Mouse (Mus musculus): Measurements from ENCODE around the gene Pomc.
A peak's percentile ranks its signal among the peaks of the same experiment; 100 is the strongest.
"Not testable (repeated sequence)": the region's sequence is repeated elsewhere in the genome, so short reads cannot be mapped to it uniquely, and the experiment has no call there.

Pomc gene

DNA sequence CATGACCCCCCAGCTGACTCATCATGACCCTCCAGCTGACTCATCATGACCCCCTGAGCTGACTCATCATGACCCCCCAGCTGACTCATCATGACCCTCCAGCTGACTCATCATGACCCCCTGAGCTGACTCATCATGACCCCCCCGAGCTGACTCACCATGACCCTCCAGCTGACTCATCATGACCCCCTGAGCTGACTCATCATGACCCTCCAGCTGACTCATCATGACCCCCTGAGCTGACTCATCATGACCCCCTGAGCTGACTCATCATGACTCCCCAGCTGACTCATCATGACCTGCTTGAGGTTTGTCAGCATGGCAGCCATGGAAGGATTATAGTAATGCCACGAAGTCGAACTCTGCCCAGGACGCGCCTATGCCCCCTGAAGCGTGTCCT is 18.4 kb downstream of the Pomc start:
- DNase-seq = not testable (repeated sequence)

DNA sequence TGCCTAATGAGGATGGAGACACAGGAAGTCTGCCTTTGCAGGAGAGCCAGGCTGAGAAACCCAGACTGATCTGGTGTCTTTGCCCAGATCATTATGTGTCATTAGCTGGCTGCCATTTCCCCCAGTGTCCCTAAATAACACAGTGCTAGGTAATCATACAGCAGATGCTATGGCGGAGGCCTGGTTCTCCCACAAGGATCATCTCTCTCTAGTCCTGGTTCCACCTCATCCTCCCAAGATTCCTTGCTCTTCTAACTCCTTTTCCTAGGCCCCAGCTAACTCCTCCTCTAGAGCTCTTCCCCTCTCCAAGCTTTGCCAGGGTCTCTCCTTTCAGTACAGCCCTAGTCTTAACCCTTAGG is 26.2 kb downstream of the Pomc start:
- no peak for DNase-seq

DNA sequence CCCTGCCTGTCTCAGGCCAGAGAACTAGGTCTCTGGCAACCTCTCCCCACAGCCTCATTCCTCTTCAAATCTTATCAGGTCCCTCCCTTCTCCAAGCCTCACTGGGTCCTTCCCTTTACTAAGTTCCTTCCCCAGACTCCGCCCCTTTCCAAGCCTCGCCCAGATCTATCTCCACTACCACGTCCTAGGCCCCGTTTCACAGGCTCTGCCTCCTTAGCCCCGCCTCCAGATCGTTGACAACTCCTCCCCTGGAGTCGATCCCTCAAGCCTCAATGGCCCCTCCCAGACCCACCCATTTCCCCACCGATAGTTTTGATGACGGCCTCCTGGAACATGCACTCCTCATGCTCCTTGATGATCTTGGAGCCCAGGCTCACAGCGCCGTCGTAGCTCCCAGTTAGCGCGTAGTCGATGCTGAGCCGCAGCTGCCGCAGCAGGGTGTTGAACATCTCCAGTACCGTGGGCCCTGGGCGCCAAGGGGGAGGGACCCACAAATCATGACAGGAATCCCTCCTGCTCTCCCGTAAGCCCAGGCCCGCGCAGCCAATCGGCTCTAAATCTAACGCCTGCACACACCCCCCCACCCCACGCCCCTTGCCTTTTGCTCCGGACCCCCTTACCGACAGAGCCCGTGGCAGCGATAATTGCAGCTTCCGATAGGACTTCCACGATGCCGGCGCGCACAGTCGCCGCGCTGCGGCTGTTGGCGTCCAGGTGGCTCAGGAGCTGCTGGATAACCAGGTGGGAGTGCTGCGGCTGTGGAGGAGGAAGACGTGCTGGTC is 26.8 kb downstream of the Pomc start:
- peak; percentile 88 for DNase-seq

DNA sequence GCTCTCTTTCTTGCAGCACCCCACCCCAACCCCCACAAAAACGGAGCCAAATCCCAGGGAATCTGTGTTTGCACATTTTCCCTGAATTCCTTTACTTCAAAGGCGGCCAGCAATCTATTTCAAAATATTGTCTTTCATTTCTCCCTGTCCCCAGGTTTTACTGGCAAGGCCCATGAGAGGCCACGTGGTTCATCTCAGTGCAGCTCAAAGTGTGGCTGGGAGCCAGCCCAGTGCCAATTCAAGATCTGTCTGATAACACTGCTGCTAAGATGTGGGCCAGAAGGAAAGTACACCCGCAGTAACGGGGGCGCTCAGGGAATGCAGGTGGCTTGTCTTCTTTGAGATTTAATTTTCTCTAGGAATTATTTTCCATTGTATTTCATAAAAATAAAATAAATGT is 27.5 kb downstream of the Pomc start:
- DNase-seq = peak; percentile 53

DNA sequence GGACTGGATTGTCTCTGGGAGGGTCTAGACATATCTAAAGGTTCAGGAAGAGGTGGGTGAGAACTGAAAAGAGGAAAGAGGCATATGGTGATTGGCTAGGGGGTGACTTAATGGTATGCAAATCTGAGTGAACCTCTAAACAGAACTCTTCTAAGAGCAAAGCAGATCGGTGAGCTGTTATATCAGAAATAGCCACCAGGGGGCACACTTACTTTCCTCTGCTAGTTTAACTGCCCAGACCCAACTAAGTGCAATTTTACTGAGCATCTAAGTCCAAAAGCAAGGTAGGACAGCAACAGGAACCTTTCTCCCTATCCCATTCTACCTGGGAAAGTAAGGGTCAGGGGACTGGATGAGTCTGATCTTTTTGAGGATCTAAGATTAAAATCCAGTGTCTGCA is 29.0 kb downstream of the Pomc start:
- DNase-seq = peak; percentile 79

DNA sequence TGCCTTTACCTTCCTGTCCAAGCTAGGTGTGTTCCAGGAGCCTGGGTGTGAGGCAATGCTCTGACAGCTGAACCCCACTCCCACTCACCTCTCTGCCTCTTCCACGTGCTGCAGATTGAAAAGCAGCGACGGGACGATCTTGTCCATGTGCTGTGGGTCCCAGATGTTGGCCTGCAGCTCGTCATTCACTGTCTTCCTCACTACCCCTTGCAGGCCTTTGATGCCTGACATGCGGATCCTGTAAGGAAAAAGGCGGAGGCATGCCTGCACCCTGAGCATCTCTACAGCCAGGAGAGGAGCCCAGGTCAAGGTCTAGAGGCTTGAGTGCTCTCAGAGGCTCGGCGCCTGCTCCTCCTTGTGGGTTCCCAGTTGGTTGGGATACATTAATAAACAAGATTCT is 29.7 kb downstream of the Pomc start:
- DNase-seq = no peak

DNA sequence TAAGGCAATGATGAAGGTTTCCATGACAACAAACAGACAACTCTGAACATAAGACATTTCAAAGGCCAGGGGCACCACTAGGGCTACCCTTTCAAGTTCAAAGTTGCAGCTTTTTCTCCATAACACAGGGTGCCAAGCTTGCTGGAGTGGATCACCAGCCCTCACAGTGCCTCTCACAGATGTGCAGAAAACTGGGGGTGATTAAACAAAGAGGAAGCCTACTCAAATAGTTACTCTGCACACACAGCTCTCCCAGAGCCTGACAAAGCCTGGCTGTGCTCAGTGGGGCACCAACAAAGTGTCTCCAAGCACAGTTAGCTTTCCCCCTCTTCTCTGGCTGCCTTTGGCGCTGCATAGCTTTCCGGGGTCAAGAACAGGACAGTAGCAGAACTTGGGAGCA is 35.2 kb downstream of the Pomc start:
- no peak for DNase-seq

DNA sequence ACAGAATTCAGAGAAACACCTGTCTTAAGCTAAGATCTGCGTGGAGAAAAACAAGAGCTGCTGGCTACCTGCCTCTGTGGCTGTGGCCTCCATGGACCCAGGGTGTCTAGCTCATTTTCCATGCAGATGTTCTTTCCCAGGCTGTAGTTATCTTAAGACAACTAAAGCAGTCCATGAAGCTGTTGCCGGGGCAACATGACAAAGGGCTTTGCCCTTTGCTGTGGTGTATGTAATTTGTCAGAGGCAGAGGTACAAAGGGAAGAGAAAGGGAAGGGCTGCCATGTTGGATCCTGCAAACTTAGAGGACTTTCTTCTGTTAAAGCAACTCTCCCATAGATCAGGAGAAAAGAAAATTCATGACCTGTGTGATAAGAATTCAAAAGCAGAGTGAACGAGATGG is 36.3 kb downstream of the Pomc start:
- no peak for DNase-seq

DNA sequence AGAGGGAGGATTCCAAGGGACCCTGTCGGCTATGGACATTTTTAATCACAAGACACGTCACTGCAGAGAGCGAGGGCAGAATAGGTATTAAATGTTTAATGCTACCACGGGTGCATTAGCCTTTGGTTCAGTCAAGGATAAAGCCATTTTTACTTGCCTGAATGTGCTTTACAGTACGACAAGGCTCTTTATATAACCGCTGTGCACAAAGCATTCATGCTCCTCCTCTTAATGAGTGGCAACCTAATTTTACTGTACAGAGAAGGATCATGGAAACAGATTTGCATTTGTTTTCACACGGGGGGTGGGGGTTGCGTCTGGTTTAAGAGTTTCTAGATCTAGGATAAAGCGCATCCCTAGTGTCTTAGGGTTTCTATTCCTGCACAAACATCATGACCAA is 42.0 kb downstream of the Pomc start:
- no peak for DNase-seq

DNA sequence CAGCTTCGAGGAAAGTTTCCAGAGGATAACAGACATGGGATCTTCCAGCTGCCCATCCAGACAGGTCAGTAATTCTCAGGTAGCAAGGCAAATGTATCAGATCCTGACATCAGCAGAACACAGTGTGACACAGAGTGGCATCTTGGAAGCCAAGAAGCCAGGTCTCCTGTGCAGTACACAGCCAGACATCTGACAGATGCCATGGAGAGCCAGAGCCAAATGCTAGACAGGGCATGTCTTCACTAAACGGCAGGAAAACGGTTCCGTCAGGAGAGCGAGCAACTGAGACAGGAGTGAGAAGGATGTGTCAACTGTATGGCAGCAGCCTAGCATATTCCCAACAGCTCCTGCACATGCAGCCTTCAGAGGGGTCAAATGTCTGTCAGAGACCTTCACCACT is 45.7 kb downstream of the Pomc start:
- DNase-seq = no peak

DNA sequence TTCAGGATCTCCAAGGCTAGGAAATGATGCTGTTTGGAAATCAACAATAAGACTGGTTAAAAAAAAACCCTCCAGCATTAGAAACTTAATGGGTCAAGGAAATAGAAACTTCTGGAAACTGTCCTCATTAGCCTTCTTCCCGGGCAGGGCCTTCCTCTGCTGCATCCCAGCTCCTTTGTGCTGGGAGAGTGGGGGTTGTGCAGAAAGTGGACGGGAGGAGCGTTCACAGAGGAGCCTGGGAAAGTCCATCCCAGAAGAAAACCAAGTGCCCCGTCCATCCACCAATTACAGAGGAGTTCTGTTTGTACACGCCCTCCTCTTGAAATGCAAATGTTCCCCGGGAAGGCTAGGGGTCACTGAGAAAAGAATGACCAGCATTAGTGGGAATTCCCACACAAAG is 49.9 kb downstream of the Pomc start:
- peak; percentile 52 for DNase-seq

DNA sequence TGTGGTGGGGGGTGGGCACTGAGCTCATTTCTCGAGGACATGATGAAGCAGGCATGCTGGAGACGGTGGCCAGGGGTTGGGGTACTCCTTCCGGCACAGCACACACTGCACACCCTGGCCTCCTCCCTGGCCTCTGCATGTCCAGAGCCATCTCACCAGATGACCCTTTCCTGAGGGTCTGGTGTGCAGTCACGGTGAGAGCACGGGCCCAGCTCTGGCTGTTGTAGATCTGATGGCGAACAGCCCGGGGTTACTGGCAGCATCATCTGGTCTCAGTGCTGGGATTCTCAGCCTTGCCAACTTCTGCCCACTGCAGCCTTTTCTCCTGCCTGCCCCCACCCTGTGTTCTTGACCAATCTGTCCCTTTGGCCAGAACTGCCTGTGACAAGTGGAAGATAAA is 51.3 kb downstream of the Pomc start:
- no peak for DNase-seq

DNA sequence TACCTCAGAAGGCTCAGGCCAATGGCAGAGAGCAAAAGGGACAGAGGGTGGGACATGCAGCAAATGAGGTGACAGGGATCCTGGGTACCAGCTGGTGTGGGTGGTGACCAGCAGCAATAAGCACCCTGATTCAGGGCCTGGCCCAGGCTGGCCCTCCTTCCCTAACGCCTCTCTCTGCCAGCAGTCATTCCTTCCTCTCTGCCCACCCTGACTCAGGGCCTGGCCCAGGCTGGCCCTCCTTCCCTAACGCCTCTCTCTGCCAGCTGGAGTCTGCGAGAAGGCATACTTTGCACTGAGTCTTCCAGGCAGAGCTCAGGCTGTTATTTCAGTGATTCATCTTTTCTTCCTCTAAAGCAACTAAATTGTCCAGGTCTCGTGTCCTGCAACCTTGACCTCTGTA is 52.4 kb downstream of the Pomc start:
- no peak for DNase-seq

DNA sequence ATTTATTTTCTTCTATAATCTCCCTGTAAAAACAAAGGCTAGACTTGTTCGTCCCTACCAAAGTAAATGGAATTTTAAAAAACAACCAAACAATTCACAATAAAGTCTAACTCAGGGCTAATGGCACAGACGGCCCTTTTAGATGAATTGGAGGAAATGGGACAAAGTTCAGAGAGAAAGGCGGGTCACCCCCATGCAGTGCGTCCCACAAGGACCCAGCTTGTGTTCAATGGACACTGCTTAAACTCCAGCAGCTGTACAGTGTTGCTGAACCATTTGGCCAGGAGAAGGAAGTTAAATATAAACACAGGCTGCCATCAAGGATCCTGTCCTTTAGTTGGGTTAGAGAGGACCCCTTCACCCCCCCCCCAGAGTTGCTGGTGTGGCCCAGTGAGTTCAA is 53.0 kb downstream of the Pomc start:
- DNase-seq = peak; percentile 18

DNA sequence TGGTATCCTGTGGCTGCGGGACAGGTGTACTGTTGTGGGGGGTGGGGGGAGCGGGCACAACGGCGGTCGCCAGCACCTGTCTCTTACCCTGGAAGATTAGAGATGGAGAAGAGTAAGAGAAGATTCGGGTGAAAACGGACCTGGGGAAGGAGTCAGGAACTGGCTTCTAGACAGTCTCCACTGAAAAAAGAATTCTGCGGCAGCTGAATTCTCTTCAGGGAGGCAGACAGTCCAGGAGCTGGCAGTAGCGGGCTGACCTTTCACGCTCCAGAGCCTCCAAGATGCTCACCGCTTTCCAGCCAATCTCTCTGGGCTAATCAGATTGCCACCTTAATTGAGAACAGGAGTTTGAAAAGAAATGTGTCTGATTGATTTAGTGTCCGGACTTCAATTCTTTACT is 54.0 kb downstream of the Pomc start:
- DNase-seq = no peak

Data from kidney, postnatal 14 days (tissue).